Mouse (Mus musculus): ENCODE results near the gene Trim14. TPM values are rescaled to one million over a fixed set of nuclear protein-coding genes. Genes with fewer than 3 reads are reported as not detected.

Gene Trim14
- 22.4 and 29.9 TPM in 2 replicates for polyA plus RNA-seq (2012; rRNA removed)

GRCm38 (mm10) chr4:46535840-46536361 is at the start of gene Trim14:
TSS of gene Trim14 (minus strand) at chr4:46536141.

GRCm38 (mm10) chr4:46489028-46489925 is 46.7 kb downstream of the Trim14 start, which contains the start of gene Nans:
TSS of gene Nans (plus strand) at chr4:46489248.

GRCm38 (mm10) chr4:46450519-46451131 is 85.3 kb downstream of the Trim14 start, which contains the start of gene Anp32b:
TSS of gene Anp32b (plus strand) at chr4:46450902.

Other genes with a start within 250 kb of the Trim14 start
- 0.07 and 0.21 TPM in 2 replicates for gene Foxe1, start 192.5 kb downstream of the Trim14 start, polyA plus RNA-seq (2012; rRNA removed)
- 10.3 and 10.4 TPM in 2 replicates for gene Trmo, start 146.7 kb downstream of the Trim14 start, polyA plus RNA-seq (2012; rRNA removed)
- not detected in 2 replicates for gene Hemgn, start 122.6 kb downstream of the Trim14 start, polyA plus RNA-seq (2012; rRNA removed)
- 25.1 and 46.8 TPM in 2 replicates for gene Anp32b, start 85.2 kb downstream of the Trim14 start, polyA plus RNA-seq (2012; rRNA removed)
- gene Nans, start 46.9 kb downstream of the Trim14 start, polyA plus RNA-seq (2012; rRNA removed), result 31.8 and 32.4 TPM in 2 replicates
- 25.2 and 26.8 TPM in 2 replicates for gene Coro2a, start 66.1 kb upstream of the Trim14 start, polyA plus RNA-seq (2012; rRNA removed)
- 5.1 and 6.7 TPM in 2 replicates for gene Tbc1d2, start 114.1 kb upstream of the Trim14 start, polyA plus RNA-seq (2012; rRNA removed)